Mouse (Mus musculus): ENCODE measurements around the gene Hsd17b11. TPM values are rescaled to one million over a fixed set of nuclear protein-coding genes. Genes with fewer than 3 reads are reported as not detected.
"Not testable (repeated sequence)": the region's sequence is repeated elsewhere in the genome, so short reads cannot be mapped to it uniquely, and the experiment has no call there.

Hsd17b11 gene
- total RNA-seq, 2 experiments from 2014 or later: 24.0 to 26.4 TPM

DNA sequence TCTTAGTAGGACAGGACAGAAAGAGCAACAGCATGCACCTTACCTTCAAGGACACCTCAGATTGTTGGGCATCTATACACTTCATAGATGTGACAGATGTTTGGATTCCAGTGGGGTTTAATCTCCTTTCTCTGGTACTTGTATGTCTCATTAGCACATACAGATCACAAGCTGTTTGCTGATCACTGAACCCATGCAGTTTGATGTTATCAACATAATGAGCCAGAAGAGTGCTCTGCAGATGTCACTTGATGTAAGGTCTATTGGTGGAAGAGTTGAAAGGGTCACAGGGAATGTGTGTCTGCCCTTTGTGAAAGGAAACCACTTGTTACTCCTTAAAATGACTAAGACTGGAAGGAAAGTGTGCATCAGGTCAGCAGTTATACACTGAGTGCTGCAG is 13.3 kb upstream of the Hsd17b11 start:
- no peak for DNase-seq

DNA sequence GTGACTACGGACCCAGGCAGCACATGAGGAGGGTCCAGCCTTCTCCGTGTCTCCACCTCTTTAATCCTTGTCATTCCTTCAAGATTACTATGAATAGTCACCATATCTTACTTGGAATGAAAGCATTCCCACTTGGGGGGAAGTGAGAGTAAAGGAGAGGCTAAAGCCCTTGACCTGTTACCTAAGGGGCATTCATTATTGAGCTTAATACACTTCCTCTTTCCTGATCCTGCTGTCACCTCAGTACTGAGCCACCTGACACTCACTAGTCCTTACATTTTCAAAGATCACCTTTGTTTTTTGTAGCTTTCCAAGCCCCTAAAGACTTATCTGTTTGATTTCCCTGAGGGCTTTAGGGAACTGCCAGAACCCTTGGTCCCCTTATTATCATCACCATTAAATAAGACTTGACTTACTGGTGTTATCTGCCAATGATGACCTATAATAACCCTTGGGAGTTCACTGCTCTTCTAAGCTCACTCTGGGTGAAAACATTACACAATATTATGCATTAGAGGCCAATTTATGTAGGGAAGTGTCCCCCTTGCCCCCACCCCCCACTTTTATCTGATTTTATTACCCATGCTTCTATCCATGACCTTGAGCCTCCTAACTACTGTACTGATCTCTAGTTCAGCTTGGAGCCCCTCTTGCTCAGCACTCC is 10.8 kb upstream of the Hsd17b11 start:
- DNase-seq: no peak

DNA sequence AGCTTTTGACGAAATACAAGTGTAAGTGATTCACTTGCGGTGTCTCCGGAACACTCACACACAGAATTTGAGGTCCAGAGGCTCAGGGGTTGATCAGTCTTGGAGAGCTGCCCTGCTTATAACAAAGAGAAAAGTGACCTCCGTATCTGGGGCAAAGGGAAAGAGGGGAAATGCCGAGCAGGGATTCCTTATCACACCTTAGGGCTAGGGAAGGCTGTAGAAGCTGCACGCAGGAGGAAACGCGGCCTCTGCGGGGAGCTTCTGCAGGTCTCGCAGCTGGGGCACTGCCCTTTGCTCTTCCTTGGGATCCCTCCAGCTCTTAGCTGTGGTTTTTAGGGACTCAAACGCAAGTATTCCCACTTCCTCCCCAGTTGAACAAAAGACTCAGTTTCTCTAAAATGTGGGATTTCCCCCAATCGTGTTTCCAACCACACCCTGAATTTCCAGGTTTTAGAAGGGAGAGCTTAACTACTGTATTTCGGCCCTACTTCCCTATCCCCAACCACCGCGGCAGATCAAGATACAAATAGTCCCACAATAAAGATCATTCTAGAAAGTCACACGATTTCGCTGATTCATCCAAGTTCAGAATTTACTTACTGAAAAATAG is 3.6 kb upstream of the Hsd17b11 start:
- no peak for DNase-seq

DNA sequence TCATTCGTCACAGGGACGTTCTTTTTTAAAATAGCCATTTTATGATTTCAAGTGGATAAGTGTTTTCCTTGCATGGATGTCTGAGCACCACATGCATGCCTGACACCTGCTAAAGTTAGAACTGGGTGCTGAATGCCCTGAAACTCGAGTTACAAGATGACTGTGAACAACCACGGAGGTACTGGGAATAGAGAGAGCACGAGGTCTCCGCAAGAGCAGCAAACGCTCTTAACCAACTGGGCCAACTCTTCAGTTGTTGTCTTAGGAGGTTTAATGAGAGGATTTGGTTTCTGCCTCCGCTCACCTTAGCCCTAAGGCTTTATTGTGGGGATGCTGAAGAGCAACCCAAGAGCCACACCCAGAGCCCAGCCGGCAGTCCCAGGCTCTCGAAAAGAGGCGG is 3.0 kb upstream of the Hsd17b11 start:
- DNase-seq: no peak

DNA sequence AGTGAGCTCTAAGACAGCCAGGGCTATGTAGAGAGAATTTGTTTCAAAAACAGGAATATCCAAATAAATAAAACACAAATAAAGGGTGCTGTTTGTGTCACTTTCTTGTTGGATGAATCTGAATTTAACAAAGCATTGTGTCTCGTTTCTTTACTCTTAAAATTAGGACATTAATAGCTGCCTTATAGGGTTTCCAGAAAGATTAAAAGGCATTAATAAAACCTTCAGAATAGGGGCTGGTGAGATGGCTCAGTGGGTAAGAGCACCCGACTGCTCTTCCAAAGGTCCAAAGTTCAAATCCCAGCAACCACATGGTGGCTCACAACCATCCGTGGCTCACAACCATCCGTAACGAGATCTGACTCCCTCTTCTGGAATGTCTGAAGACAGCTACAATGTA is 2.5 kb upstream of the Hsd17b11 start:
- not testable (repeated sequence) for DNase-seq

DNA sequence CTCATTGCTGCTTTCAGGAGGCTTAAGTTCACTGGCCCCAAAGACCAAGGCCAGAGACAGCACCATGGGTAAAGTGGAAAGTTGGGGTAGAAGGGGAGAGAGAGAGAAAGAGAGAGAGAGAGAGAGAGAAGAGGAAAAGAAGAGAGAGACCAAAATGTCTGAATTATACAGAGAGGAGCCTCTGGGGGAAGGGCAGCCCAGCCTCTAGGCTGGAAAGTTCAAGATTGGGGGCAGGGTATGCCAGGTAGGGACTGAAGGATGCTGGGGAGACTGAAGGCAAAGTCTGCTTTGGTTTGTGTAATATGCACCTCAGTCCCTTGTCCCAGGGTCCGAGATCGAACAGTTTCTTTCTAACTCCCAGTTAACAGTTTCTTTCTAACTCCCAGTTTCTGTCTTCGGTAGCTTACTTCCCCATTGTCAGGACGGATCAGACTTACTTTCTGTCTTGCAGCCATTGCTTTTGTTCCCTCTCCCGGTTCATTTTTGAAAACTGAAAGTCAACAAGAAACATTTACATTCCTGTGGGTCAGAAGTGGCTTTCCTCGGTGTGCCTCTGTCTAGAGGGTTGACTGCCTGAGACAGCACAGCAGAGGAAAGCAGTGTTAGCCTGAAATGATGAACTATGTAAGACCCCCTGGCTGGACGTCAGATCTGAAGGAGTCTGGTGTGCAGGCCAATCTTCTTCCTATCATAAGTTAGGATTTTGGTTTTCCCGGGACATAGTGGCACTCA is 1.7 kb upstream of the Hsd17b11 start:
- DNase-seq: no peak

DNA sequence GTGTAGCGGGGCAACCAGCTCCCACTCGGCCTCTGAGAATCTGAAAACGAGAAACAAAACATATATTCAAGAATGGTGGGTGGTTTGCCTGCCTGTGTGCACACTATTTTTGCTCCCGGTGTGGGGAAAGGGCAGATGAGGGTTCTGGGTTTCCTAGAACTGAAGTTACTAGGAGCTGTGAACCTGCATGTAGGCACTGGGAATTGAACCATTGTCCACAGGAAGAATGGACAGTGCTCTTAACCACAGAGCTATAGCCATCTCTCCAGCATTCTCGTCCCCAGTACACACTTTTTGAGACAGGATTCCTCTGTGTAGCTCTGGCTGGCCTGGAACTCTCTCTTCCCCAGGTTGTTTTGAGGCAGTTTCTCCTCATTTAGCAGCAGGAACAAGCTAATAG is 839 bp upstream of the Hsd17b11 start:
- DNase-seq: no peak

DNA sequence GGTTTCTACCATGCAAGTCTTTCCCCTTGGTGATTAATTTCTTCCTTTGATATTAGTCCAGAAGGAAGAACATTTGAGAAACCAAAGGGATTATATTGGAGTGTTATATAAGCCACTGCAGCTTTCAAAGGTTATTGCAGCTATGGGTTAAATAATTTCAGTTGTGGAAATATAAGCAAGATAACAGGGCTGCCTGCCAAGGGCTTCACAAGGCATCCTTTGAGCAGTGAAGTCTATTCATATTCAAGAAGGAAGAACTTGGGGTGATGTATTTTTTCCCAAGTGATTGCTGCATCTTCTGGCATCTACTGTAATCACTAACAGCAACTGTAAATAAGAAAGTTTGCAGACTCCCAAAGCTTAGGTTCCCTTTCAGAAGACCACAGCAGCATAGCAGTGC is 10.3 kb downstream of the Hsd17b11 start:
- DNase-seq: no peak

DNA sequence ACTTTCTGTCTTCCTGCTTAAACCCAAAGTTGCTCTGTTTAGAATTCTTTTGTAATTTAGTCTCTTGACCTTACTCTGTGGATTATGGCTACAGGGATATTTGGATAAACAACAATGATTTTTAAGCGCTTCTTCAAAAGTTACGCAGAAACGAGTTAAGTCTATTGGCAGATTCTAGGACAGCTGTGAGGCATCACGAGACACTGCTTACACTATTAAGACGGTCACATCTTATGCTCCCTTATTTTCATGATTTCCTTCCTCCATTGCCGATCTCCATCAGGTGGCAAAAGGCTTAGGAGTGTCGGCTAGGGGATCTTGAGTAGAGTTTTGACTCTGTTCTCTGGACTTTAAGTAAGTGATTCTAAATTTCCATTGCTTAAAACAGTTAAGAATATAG is 11.5 kb downstream of the Hsd17b11 start:
- no peak for DNase-seq

DNA sequence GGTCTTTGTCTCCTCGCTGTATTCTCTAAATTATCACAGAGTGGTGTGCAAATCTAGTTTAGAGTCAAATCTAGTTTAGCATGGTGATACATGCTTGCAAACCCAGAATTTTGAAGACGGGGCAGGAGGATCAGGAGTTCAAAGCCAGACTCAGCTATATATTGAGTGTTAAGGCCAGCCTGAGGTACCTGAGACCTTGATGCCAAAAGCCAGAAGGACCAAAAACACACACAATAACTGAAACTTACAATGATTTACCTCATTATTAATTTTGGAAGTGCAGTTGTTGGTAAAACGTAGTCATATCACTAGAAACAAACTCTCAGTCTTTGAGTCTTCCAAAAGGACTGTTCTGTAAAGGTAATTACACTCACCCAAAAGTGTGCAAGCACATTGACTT is 12.3 kb downstream of the Hsd17b11 start:
- DNase-seq: no peak

DNA sequence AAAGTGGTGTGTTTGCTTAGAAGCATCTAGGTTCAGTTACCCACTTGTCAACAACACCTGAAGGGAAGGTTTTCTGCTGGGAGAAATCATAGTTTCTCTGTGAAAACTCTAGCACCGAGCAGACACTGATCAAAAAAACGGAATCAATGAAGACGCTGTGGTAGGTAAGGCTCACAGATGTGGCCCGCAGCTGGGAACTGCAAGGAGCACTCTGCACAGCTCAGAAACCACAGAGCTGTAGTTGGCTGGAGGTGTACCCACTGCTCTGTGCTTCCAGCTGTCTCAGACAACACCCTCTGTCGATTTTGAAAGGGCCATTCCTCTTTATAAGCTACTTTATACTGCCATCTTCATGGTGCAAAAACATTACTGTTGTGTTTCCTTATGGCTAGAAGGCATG is 13.9 kb downstream of the Hsd17b11 start:
- DNase-seq: no peak

DNA sequence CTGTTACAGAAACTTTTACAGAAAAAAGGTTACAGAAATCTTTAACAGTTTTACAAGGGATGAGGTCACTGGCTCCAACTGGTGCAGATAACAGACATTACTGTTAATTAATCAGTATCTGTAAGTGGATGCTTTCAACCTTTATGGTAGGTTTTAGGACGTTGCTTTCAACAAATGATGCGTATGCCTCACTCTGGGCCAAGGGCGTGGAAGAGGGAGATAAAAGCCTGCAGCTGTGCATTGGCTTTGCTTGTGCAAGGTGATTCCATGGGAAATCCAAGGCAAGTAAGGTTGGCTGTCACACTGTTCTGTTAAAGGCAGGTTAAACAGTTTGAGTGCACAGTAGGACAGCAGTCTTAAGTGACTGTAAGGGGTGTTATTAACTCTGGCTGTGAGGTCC is 14.9 kb downstream of the Hsd17b11 start:
- DNase-seq: no peak

DNA sequence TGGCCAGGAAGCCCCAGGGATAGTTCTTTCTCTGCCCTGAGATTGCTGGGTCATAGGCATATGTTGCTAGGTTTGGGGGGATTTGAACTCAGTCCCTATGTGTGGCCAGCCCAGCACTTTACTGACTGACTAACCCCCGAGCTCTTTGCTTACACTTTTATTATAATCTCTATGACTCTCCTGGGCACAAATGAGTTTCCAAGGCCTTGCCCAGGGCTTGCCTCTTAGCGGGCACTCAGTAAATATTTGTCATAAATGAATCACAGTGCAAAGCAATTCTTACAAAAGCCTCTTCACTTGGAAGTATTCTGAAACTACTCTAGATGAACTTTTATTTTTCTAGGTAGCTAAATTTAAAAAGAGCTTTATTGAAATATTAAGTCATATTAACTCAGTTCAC is 17.8 kb downstream of the Hsd17b11 start:
- DNase-seq: no peak

DNA sequence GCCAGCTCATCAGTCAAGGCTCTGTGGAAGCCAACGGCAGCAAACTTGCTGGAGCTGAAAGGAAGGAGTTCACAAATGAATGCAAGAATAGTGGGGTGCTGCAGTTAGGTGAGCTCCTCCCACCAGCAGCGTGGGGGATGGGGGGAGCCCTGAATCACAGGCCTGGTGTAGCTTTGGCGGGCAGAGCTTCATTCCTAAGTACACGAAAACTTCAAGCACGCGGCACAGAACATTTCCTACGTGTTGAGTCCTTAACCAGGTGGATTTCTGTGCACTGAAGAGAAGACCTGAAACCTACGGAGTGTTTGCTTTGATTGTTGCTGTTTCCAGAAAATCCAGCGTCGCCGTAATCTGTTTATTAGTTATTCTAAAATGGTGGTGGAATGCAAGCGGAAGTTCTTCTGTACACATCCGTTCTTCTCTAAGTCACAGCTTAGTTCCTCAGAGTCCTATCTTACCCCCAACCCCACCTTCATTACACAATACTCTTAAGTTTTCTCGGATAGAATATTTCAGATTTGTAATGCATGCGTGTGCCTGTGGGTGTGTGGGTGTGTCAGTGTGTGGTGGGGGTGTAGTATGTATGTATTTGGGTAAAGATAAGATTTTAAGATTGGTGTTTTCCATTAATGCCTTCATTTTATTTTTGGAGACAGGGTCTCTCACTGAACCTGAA is 18.3 kb downstream of the Hsd17b11 start:
- DNase-seq: no peak

DNA sequence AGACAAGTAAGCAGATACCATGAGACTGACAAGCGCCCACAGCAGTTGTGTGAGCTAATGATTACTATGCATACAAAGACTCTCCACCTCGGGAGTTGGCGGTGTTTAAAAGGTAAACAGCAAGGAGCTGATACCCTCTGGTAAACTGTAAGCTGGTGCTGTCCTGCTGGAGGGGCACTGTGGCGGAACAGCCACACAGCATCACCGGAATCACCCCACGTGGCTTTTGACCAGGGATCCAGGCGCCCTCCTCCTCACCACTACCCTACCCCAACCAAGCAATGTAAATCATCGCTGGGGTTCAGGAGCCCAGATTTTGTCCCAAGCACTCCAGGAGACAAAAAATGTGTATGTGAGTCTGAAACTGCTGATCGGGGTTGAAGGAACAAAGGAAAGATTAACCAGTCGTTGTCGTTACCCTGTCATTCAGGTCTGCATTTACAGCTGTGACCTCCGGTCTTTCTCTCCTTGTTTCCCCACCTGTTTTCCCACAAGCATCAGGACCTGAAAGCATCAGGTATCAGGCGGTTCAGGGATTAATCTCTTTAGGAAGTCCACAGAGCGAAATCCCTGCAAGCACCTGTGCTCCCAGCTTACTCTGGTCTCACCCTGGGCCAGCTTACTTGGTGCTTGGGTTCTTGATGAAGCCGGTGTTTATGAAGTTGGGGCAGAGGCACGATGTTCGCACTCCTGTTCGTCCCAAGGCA is 19.0 kb downstream of the Hsd17b11 start:
- no peak for DNase-seq

DNA sequence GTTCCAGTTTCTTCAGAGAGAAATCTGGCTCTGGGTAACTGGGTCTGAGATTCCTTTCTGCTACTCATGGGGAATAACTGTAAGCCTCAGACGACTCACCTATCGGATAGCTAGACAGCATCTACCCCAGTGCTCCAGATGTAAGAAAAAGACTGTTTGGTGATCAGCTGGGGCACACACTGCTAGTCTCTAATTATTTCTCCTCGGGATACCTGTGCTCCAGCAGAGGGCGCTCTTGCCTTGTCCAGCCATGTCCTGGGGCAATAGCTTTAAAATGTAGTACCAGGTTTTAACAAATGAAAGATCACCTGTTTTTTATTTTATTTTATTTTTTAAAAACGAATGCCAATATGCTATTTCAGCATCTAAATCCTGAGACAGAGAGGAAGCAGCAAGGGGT is 22.0 kb downstream of the Hsd17b11 start:
- DNase-seq: peak; percentile 90

DNA sequence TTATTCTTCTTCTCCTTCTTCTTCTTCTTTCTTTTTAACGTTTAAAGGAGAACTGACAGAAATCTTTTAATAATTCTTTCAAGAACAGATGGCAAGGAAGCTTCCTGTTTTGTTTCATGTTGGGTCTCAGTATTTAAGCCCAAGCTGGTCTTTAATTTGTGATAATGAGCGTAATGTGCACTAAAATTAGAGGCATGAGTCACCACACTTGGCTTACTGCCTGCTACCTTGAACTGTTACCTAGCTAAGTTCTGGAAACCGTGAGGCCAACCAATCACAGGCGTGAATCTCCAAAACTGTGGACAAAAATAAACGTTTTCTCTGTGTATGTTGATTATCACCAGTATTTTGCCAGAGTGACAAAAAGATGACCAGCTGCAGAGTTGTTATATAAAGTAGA is 23.0 kb downstream of the Hsd17b11 start:
- DNase-seq: peak; percentile 75

DNA sequence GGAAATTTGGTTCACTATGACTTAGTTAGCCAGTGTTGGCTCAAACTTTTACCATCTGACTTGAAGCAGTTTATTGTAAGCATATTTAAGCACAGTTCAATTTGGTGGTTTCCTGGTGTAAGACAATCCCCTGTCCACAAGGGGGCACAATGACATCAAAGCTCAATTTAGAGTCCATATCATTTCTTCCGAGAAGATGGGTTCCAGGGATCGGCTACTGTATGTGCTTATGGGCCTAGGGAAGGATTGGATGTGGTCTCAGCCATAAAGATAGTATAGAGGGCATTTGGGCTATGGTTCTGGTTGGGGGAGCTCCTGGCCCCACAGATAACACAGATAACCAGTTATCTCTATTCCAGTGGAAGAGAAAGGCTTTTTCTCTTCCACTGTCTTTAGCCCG is 26.5 kb downstream of the Hsd17b11 start:
- DNase-seq: no peak

DNA sequence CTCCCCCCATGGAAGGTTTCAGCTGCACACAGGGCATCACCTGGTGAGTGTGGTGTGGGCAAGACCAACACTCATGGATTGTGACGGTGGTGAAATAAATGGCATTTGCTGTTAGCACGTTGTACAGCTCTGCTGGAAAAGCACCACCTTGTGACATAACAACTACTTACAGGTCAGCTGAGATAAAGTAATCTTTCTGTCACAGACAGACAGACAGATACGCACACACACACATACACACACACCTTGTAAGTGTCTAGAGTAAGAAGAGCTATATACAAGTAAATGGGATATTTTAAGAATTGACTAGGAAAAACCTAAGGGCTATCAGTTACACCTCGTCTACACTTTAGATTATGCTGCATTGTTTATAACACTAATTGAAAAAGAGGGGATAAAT is 27.1 kb downstream of the Hsd17b11 start:
- DNase-seq: no peak

DNA sequence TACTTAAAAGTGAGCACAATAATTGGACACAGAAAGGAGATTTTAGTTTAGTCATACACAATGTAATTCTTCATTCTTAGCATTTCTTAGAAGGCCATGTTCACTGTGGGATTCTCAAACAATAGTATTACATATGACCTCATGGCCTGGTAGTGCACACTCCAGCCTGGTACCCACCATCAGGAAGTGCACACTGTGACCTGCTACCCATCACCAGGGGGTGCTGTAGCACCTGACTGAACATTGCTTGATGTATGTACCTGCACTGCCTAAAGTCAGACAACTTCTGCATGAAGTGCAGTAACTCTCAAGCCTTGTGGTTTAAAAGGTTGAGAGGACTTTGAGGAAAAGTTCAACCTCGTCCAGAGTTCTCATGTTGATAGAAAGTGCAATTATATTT is 28.1 kb downstream of the Hsd17b11 start:
- DNase-seq: no peak

DNA sequence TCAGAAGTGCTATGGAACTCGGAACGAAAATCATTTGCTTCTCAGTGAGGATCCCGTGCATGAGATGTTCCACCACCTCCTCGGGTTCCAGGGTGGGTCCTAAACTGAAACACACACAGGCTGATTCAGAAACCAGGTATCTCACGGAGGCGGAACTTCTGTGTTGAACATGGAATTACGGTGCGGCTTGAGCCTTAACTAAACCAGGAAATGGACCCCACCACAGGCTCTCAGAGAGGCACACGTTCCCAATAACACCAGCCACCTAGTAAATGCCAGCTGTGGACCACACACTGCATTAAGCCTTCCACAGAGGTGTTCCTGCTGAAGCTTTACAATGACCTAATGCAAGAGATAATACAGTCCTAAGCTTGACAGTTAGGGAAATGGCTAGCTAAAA is 28.9 kb downstream of the Hsd17b11 start:
- no peak for DNase-seq

DNA sequence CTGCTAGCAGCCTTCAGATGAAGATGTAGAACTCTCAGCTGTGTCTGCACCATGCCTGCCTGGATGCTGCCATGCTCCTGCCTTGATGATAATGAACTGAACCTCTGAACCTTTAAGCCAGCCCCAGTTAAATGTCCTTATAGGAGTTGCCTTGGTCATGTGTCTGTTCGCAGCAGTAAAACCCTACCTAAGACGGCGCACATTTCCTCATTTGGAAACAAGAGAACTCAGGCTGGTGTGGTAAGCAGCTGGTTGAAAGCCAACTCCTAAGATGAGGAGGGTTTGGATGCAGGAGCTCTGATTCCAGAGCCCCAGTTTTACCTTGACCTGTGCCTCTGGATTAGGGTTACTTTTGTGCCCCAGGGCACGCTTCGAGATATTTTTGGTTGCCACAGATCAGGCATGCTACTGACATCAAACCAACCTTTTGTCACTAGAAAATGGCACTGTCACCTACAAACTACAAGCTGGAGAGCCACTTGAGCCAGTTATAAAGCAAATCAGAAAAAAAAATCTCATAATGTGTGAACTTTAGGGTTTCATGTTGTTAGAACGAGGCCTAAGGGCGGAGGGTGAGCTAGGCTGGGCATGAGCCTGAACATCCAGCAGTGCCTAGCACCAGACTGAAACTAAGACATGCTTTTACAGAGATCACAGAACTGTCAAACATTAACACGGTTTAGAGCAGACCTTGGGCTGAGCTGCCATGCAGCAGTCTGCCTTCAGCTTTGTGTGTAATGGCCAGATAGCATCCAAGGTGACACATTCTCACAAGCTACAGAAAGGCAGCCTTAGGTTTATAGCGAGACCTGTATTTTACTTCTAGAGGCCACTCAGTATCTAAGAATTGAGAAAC is 40.8 kb downstream of the Hsd17b11 start:
- DNase-seq: no peak
